Mouse (Mus musculus) liver, adult 2 months (tissue): Measurements from ENCODE around the gene Myh9.

ENCODE experiments used
- CTCF ChIP-seq: fragments of 200-500 bp; IDR thresholded peaks from 2 replicates; pipeline ENCODE4 v1.5.1; 2011; ENCODE audit warnings: low read depth, low read length, control low read depth
- POLR2A ChIP-seq: fragments of 200-500 bp; IDR thresholded peaks from 2 replicates; pipeline ENCODE4 v1.6.1; 2011; ENCODE audit warnings: low read length, control low read depth; ENCODE audit not compliant: insufficient read depth; ENCODE audit errors: extremely low read depth

DNA sequence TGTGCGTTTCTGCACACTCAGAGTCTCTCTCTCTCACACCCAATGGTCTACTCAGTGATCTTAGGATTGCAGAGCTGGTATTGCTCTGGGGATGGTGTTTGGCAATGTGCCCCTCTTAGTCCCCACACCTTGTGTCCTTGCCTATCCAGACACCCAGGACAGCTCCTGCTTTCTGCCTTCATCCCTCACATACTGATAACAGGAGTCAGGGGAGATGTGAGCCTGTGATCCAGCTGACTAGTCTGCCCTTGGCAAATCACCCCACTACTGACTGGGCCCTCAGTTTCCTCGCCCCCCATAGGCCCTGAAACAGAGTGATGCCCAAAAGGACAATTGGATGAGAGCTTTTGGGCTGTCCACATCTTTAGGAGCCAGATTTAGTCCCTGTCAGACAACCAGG is 85.9 kb downstream of the Myh9 start:
- TF ChIP-seq CTCF (no peak), POLR2A (no peak)
